Mouse (Mus musculus): ENCODE data around the gene Gprin1.
A peak's percentile ranks its signal among the peaks of the same experiment; 100 is the strongest.
"Not testable (repeated sequence)": the region's sequence is repeated elsewhere in the genome, so short reads cannot be mapped to it uniquely, and the experiment has no call there.

Gprin1 gene

DNA sequence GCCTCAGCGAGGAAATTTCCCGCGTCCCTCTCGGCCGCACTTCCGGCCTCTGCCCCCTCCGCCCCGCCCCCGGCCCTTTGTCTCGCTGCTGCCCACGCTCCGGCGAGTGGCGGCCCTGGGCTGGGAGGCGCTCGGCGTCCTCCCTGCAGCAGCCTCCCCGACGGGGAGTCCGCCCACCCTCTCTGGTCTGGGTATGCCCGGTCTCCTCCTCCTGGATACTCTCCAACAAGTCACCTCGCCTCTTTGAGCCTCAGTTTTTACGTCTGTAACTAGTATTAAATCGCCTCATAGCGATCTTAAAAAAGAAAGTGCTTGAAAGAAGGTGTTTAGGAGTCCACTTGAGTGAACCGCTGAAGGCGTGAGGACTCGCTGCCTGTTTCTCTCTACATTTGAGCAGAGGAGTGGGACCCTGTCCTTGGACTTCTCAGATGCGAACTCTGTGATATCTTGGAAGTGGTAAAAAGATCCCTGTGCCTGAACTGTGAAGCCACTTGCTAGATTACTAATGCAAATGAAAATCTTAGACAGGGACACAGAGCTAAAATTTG, at the start of gene Gprin1:
Gprin1 (minus strand) TSS at position 11 of the 548 bp plus-strand sequence.
- no peak for DNase-seq (ENCODE audit: low spot score)

DNA sequence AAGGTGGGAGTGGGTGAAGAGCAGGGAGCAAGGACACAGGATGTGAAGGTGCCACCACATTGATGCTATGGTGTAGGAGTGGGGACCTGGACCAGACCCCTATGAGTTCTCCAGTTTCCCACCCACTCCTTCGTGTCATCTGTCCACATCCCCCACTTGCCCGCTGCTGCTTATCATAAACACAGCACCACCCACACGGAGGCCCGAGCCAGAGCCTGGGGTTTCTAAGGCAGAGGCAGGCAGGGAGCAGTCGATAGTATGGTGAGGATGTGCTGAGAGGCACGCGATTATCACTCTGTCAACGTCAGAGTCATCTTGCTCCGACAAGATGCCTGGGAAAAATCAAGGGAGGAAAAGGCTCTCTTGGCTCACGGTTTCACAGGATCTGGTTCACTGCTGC, 49.1 kb upstream of the Gprin1 start:
- DNase-seq (ENCODE audit: low spot score): no peak

DNA sequence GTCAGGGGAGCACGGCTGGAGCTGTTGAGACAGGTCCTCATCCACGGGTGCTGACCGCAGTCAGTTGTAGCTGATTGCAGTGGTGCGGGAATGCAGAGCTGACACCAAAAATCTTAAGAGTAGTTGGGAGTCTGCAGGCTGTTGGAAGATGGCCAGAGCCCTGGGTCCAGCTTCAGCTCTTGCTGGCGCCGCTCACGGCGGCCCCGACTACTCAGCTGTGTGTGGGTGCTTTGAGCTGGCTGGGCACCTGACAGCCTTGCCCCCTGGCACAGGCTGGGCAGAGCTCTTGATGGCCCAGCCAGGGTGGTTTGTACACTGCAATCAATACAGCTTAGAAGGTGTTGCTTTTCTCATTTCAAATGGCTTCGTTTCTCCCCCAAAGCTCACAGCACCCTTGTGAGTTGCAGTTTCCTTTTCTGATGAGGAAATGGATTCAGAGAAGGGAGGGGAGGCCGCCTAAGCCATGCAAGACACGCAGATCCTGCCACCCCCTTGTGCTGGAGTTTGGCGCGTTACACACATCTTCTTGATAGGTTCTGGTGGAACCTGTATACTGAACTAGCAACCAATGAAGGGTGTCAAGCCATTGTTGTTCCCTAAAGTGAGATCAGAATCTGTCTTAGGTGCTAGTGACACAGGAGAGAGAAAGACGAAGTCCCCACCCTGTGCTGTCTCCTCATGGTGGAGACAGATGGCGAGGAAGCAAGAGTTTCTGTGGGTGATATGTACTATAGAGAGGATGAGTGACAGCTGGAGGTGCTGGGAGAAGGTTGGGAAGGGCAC, 48.4 kb upstream of the Gprin1 start:
- no peak for DNase-seq (ENCODE audit: low spot score)

DNA sequence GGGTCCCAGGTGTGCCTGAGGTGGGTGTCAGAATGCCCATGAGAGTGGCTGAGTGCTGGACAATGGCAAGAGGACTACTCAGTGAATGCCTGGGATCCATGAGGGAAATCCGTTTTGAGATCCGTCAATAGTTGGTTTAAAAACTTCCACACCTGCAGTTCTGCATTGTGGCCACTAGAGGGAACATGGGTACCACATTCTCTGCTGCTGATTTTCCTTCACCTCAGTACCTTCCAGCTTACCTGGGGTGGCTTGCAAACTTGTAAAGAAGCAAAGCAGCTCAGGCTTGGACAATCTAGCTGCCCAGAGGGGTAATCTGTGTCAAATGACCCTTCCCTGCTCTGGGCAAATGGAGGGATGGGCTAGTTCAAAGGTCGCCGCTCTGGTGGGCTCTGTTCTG, 47.7 kb upstream of the Gprin1 start:
- no peak for DNase-seq (ENCODE audit: low spot score)

DNA sequence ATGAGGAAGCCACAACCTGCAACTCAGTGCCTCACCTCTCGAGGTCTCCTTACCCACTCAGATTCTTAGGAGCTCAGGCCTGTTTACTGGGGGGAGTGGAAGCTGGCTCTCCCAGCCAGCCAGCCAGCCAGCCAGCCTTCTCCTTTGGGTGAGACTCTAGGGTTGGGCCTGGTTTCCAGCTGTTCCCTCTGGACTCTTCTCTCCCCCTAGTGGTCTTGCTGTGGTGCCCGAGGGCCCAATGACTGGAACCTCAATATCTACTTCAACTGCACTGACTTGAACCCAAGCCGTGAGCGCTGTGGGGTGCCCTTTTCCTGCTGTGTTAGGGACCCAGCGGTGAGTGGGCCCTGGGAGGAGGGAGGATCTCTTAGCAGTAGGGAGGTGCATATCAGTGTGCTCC, 45.2 kb upstream of the Gprin1 start:
- no peak for DNase-seq (ENCODE audit: low spot score)

DNA sequence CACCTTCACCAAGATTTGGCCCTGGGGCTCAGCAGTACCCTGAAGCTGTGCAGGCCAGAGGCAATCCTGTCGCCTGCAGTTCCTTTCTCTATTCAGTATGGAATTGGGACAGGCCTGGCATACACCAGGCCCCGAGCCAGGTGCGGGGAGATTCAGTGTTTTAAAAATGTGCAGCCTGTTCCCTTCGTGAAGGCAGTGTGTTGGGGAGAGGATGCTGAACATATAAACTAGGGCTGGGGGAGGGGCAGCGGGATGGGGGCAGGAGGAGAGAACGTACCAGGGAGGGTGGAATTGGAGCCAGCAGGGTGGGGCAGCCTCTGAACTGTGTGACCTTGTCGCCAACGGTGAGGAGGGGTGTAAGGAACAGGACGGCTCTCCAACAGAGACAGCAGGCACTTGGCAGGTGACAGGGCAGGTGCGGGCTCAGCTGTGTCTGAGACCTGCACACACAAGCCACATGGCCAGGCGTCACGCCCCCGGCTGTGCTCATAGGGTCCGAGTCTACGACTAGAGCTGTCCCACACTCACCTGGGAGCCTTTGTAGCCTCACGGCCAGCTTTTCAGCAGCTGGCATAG, 44.4 kb upstream of the Gprin1 start:
- no peak for DNase-seq (ENCODE audit: low spot score)

DNA sequence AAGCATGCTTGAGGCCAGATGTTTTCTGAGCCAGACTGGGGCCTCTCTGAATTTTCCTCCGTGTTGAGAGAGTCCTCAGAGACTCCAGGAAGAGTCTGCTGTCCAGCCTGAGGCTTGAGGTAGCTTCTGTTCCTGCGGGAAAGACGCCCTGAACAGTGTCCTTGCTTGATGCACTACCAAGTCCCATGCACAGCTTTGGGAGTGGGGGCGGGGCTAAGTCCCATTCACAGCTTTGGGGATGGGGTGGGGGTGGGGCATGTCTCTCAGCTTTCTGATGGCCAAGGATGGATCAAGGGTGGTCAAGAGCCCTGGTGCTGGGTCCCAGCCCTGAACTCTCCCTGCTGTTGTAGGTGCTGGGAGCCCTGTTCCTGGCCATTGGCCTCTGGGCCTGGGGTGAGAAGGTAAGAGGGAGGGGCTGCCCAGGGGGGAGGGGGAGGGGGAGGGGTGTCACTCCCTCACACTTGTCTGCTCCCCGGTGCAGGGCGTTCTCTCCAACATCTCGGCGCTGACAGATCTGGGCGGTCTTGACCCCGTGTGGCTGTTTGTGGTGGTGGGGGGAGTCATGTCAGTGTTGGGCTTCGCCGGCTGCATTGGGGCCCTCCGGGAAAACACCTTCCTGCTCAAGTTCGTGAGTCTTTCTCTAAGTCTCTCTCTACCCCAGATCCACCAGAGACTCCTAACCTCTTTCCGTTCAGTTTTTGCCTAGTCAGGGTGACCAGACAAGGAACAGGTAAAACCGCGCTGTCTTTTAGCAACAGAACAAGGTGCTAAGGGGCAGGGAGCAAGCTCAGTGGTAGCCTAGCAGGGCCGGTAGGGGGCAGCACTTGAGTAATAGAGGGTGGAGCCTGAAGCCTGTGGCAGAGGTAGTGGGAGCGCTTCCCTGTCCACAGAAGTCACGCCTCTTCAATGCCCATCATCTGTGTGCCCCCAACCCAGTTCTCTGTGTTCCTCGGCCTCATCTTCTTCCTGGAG, 42.9 kb upstream of the Gprin1 start:
- no peak for DNase-seq (ENCODE audit: low spot score)

DNA sequence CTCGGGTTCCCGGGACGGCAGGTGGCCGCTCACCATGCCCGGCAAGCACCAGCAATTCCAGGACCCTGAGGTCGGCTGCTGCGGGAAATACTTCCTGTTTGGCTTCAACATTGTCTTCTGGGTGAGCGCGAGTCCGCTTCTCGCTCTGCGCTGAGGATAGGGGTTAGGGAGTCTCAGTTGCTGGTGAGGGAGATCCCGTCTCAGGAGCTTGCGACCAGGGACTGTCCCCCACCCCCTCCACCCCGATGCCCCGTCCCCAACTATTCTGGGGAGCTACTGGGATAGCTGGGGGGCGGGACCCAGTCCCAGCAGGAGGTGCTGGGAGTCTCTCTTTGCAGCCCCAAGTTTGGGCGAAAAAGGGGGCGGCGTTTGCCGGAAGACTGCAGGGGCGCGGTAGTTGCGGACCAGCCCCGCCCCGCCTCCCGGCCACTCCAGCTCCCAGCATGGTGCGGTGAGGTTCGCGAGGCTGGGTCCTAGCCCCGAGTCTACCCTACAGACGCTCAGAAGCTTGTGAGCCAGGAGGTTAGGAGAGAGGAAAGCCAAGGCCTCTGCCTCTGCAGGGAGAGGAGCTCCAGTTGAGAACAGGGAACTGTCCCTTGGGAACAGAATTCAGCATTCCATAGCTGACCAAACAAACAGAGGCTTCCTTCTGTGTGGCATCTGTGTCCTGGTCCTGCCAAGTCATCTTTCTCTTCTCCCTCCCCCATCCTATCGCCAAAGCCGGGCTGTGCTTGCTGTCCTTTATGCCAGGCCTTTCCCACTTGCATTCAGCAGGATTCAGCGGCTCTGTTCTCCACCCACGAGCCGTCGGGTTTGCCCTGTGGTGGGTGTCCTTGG, 40.1 kb upstream of the Gprin1 start:
- peak; percentile 51 for DNase-seq (ENCODE audit: low spot score)

DNA sequence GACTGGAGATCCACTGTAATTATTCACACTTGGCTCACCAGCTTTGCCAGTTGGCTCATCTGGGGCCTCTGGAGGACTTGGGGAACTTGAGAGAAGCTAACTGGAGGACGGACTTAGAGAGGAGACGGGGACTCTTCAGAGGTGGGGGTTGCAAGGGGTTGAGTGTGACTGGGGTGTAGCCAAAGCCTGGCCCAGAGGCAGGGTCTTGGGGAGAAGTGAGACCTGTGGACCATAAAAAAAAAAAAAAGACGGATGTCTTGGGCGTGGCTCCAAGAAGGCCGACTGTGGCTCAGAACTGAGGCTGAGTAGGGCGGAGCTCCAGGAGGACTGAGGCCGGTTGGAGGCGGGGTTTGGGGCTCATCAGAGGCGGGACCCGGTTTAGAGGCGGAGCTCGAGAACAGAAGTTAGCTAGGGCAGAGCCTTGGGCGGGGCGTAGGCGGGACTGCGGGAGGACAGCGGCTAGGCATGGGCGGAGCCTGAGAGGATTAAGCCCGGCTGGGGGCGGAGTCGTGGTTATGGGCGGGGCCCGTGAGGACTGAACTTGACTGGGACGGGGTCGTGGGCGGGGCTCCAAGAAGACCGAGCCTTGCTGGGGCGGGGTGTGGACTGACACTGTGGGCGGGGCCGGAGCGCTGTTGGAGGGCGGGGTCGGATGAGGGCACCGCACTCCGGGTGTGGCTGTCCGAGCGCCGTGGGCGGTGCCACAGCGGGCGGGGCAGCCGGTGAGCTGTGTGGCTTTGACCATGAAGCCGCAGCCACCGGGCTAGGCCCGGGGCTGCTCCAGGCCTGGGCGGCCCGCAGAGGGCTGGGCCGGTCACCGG, 39.3 kb upstream of the Gprin1 start, which contains the start of gene Tspan17:
Tspan17 (plus strand) TSS at position 638 of the 821 bp plus-strand sequence.
- peak; percentile 94 for DNase-seq (ENCODE audit: low spot score)

DNA sequence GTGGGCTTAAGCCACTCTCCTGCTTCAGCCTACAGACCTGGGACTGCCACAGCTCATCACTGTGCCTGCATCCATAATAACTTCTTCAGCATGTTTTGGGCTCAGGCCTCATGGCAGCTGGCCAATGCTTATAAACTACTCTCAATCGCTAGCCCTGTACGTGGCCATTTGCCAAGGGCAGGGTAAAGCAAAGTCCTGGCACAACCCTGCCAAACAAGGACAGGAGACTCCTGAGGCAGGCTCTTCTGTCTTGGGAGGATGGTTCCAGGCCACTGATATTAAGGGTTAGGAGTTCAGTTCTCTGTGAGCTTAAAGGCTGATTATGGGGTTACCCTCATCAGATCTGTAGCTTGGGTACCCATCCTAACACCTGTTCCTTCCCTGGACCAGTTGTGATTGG, 37.9 kb upstream of the Gprin1 start:
- not testable (repeated sequence) for DNase-seq (ENCODE audit: low spot score)

DNA sequence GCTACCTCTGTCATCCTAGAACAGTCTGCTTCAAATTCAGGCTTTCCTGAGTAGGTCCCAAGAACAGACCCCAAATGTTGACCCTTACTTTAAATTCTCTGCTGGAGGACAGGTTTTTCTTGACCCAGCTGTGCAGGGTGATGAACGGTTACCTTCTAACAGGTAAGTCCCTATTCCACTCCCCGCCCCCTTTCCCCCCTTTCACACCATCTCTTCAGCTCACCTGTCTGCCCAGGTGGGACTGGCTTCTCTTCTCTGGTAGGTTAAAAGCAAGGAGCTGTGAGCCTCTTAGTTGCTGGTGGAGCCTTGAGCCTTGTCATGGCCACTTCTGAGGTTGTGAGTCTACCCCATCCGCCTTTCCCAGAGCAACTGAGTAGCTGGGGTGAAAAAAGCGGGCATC, 34.0 kb upstream of the Gprin1 start, which contains the start of gene Eif4e1b:
Eif4e1b (plus strand) TSS at position 301 of the 400 bp plus-strand sequence.
- no peak for DNase-seq (ENCODE audit: low spot score)

DNA sequence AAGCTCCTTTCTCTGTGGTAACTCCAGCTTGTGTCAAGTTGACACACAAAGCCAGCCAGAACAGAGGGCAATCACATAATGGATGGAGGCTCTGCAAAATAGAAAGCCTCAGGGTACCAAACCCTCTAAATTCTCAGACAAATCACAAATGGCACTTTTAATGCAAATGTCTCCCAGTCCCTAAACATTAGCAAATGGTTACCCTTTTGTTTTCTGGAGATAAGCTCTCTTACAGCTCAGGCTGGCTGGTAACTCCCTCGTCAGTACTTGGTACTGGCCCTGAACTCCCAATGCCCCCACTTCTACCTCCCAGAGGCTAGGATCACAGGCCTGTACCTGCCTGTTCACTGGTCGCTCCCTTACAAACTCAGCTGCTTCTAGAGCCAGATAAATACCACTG, 33.6 kb upstream of the Gprin1 start:
- no peak for DNase-seq (ENCODE audit: low spot score)

DNA sequence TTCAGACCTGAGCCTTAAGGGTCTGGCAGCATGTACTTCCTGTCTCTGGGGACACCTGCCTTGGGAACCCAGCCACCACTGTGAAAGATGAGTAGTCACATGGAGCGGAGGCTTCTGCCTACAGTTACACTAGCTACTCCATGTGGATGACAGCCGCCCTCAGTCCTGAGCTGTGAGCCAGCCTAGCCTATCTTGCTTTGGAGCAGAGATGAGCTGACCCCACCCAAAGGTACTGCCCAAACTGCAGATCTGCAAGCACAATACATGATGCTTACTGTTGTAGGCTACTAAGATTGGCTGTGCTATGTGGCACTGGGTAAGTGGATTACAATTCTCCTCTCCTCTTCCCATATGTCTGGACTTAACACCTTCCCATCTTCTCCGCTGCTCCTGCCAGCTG, 31.4 kb upstream of the Gprin1 start:
- DNase-seq (ENCODE audit: low spot score): no peak

DNA sequence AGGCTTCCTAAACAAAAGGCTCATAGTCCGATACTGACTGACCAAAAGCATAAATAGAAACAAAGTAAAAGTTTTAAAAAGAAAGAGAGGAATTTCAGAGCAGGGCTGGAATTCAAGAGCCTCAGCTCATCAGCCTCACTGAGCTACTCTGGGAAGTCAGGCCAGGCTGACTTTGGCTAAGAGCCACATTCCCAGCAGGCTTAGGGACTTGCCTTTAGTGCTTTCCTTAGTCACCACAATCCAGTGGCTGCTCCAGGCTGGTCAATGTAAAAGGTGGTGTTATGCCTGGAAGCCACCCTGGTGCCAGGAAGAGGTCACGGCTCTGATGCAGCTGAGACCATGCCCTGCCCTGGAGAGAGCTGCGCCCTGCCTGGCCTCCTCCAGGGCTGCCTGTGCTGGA, 30.9 kb upstream of the Gprin1 start:
- DNase-seq (ENCODE audit: low spot score): no peak

DNA sequence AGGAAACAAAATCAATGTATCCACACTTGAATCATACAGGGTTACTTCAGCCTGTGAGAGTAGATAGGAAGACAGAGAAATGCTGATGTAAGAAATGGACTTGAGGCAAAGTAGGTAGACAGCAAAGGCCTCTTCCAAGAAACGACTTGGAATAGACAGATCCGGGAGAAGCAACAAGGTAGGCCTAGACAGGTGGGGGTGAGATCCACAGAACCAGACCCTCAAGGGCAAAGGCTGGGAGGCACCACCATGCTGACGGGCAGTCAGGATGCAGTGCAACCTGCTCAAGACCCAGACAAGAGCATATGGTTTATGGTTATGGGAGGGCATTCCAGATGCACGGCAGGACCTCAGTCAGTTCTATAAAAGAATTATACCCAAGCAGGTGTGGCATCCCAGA, 17.3 kb upstream of the Gprin1 start:
- no peak for DNase-seq (ENCODE audit: low spot score)

DNA sequence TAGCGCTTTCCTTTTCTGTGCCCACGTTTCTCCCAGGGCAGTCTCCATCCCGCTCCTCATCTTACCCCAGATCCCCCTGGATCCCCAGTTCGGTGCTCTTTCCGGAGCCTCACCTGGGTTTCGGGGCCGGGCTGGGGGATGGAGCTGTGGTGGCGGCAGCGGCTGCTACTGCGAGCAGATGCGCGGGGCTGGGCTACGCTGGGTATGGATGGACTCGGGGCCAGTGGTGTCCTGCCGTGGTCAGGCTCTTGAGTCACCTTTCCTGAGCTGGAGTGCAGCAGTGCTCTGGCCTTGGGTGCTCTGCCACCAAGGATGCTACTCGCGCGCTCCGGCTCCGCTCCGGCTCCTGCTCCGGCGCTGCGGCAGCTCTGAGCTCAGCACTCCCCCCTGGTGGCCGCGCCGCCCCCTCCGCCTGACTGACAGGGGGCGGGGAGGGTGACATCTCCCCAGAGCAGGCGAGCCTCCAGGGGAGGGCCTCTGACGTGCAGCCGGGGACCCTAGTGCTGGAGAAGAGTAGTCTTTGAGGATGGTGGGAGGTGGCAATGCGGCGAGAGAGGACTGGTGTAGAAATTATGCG, 16.6 kb upstream of the Gprin1 start, which contains the start of gene Sncb:
Sncb (minus strand) TSS at position 404 of the 577 bp plus-strand sequence.
- peak; percentile 42 for DNase-seq (ENCODE audit: low spot score)

DNA sequence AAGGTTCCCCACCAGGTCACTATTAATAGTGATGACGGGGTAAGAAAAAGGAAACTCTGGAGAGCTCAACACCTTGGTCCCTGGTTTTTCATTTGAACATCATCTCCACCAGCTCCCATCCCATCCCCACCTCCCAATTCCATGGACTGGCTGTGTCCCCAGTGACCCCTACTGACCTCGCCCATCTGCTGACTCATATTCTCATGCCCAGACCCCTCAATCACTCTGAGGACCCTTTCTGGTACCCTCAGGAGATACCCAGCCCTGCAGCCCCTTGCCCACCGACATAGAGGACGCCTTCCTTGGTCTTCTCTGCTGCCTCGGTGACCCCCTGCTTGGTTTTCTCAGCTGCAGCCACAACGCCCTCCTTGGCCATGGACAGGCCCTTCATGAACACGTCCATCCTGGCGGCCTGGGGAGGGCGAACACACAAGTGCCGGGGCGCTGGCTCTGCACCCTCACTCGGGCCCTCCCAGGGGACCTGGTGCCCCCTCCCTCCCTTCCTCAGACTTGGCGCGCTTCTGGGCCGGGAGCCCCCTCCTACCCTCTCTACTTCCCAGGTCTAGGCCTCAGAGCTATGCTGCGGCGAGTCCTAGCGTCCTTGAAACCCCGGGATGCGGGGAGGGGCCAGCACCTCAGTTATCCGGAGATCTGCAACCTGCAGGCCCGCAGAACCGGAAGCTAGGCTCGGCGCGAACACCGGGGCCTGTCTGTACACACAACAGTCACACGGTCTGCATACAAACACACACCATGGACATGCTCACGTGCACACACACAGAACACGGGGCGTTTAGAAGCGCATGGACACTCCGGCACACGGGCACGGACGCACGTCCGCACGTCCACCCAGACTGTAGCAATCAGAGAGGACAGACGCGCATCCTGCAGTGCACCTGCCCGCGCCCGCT, 15.9 kb upstream of the Gprin1 start:
- no peak for DNase-seq (ENCODE audit: low spot score)

DNA sequence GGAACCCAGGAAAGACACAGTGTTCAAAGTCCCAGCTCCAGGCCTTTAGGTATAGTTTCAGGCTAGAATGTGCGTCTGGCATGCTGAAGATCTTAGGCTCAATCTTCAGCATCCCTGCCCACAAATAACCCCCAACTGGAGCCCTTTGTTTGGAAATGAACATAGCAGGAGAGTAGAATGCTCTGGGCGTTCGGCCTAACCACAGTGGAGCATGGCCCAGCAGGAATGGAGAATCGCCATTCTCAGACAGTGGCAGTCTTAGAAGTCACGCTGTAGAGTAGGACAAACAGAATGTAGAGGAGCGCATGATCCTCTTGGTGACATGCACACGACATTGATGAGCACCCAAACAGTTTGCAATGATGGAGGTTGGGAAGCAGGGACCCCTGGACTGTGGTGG, 11.2 kb upstream of the Gprin1 start:
- no peak for DNase-seq (ENCODE audit: low spot score)

Data from urinary bladder, postnatal 25 days (tissue).